Mouse (Mus musculus) testis, adult 2 months (tissue): Measurements from ENCODE around the gene Itga10.

Experiments
- CTCF ChIP-seq: fragments of 200-500 bp; IDR thresholded peaks from 2 replicates; pipeline ENCODE4 v1.5.1; 2012; ENCODE audit warnings: low read depth, mild to moderate bottlenecking, inconsistent platforms, low read length, moderate library complexity; ENCODE audit not compliant: control insufficient read depth, insufficient read depth, insufficient replicate concordance
- POLR2A ChIP-seq: fragments of 200-500 bp; IDR thresholded peaks from 2 replicates; pipeline ENCODE4 v1.6.1; 2012; ENCODE audit warnings: low read depth, mild to moderate bottlenecking, inconsistent platforms, low read length, moderate library complexity; ENCODE audit not compliant: control insufficient read depth

DNA sequence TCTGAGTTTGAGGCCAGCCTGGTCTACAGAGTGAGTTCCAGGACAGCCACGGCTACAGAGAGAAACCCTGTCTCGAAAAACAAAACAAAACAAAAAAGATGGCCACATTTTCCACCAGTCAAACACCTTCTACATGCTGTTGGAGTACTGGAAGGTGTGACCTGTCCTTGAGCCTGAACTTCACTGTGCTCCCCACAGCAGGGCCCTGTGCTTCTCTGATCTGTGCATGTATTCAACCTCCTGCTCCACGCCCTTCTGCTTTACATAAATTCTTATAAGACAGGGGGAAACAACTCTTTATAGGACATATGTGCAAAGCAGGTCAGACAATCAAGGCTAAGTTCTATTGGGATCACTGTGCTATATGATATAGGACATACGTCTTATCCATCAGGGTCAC lies 22.2 kb upstream of the Itga10 start:
- TF ChIP-seq POLR2A: no peak
- TF ChIP-seq CTCF: no peak
